Mouse (Mus musculus): ENCODE results near the gene Pbp2.

GRCm38 (mm10) chr6:135326847-135327246, 16.6 kb upstream of the Pbp2 start:
- TF ChIP-seq EP300 (optimal IDR thresholded peaks at IDR 0.05) (no peak), CTCF (IDR thresholded peaks at IDR 0.05; ENCODE audit: low read depth) (no peak)
